Mouse (Mus musculus) G1E-ER4 (cell line): ENCODE data around the gene Josd1. TPM values are rescaled to one million over a fixed set of nuclear protein-coding genes. Genes with fewer than 3 reads are reported as not detected.

Source experiments
- GATA1 ChIP-seq: IDR thresholded peaks from one replicate; pipeline ENCODE4 v1.8.0; 2012; ENCODE audit warnings: low read length, inconsistent platforms
- polyA plus RNA-seq: library from polyadenylated mRNA; stranded (reverse); fragments of >175 nt; gene quantifications from 2 replicates; pipeline ENCODE4 v1.2.3, GENCODE M21; 2012

Josd1 gene
- polyA plus RNA-seq, 1 experiment = 38.9 TPM

DNA sequence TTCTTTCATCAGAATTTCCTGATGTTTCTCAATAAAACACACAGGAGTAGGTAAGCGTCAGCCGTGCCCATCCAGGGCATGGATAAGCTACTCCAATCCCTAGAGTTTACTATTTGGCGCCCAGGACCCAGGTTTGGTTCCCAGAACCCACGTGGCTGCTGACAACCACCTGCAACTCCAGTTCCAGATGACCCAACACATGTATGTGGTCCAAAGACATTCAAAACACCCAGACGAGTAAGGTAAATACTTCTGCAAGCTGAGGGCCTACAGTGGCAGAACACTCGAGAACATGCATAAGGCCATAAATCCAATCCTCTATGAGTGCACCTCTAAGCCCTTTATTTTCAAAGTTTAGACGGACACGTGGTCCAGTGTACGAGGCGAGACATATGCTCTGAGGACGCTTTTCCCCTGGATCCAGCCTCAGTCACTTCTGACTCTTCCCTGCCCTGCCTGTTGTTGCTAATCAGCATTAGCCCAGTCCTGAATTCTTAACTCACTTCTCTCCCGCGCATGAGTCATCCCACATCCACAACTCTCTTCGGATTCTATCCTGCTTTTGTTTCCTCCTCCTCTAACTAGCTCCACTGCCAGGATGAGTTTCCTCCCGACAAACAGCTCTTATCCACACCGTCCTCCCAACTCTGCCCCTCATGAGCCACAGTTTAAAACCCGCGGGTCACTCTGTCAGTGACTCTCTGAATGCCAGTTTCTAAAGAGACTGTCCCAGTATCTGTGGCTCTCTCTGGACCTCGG lies 3.8 kb downstream of the Josd1 start:
- TF ChIP-seq GATA1 = no peak

GRCm38 (mm10) chr15:79683146-79683545 lies 4.6 kb downstream of the Josd1 start:
- TF ChIP-seq GATA1 = no peak

DNA sequence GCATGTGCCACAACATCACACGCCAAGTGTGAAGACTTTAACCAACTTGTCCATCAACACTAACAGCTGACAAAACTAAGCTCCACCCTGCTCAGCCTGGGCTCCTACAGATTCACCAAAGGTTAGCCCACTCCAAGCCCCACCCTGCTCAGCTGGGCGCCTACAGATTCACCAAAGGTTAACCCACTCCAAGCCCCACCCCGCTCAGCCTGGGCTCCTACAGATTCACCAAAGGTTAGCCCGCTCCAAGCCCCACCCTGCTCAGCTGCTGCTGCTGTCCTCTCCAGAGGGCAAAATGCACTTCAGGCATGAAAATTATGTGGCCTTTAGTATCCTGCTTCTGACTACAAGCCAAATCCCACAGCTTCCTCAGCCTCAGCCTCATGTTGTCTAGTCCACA lies 5.7 kb downstream of the Josd1 start:
- TF ChIP-seq GATA1 = no peak

- TF ChIP-seq GATA1 = no peak
These were observed 9.8 kb downstream of the Josd1 start for GRCm38 (mm10) chr15:79677936-79678335.

- no peak for TF ChIP-seq GATA1
These were observed 16.8 kb downstream of the Josd1 start for GRCm38 (mm10) chr15:79670972-79671299.

DNA sequence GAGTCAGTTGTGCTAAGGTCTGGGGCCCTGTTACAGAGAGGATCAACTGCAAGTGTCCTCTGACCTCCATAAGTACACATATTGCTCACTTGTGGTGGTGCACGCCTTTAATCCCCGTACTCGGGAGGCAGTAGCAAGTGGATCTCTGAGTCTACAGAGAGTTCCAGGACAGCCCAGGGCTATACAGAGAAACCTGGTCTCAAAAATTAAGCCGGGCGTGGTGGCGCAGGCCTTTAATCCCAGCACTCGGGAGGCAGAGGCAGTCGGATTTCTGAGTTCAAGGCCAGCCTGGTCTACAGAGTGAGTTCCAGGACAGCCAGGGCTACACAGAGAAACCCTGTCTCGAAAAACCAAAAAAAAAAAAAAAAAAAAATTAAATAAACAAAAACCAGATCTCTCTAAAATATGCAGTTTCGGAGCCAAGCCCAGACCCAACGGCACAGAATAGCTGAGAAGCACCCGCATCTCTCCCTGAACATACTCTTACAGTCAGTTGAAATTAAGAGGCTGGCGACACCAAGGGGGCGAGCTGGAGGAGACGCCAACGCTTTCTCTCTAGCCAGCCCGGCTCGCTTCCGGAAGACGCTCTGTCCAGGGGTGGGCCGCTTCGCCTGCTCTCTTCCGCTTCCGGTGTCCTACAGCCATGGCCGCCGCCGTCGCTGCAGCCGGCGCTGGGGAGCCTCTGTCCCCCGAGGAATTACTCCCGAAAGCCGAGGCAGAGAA lies 17.3 kb downstream of the Josd1 start, which contains the start of gene Tomm22:
TSS of gene Tomm22 (plus strand) at position 613 of the 723 bp plus-strand sequence.
- TF ChIP-seq GATA1 = no peak

DNA sequence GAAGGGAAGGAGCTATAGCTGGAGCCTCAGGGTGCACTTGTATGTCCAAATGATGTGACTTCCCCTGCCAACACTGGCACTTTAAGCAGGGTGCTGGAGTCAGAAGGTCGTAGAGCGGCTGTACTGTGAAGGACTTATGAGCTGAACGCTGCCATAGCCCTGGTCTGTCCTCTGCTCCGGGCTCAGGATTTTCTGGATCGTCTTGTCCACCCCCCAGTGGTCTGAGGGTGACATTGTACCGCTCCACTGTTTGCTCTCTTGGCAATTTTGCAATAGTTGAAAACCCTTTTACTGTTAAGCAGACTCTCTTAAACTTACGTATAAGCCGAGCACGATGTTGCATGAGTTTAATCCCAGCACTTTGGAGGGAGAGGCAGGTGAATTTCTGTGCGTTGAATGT lies 18.5 kb downstream of the Josd1 start:
- TF ChIP-seq GATA1 = no peak

DNA sequence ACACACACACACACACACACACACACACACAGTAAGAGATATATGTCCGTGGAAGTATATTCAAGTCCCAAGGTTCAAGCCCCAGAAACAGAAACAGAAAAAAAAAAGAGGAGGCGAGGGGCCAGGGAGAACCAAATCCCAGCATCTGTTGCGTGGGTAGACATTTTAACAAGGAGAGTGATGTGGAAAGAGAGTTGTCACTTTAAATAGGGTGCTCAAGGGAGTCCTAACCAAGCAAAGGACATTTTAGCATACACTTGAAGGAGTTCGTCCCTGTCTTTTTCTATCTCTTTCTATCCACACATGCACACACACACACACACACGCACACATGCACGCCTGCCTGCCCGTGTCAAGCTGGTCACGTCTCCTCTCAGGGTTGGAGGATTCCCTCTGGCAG lies 23.1 kb downstream of the Josd1 start:
- no peak for TF ChIP-seq GATA1

- no peak for TF ChIP-seq GATA1
These were observed 25.9 kb downstream of the Josd1 start for GRCm38 (mm10) chr15:79661852-79662251.

DNA sequence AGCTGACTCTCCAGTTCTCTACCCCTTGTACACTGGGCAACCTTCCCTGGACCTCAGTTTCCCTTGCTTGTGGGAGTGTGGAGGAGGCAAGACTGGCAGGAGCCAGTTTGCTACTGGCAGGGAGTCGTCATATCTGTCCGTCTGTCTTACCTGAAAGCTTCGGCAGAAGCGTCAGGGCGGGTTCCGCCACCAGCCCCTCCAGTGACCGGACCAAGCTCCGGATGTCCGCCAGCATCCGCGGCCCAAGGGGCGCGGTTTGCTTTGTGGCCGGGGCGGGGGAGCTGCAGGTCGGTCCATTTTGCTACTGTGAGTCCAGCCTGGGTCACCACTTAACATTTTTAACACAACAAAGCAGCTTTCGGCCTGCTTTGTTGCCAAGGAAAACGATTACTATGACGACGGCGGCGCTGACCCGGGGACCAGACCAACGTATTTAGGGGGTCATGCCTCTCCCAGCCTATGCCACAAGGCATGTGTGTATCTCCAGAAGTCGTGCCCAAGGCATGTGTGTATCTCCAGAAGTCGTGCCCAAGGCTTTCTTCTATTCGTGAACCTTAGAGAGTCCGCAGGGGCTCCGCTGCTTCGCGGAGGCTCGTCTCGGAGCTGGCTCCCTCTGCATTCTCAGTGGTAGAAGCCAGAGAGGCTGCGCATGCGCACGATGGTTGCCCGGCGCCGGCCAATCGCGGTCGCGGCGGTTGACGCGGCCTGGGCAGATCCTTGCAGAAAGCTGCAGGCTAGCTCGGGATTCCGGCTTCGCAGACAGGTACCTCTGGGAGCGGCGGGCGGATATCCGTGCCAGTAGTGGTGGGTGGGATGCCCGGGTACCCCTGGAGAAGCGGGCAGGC lies 29.0 kb downstream of the Josd1 start, which contains the start of the genes Fam227a and Cby1:
TSS of gene Fam227a (minus strand) at position 426 of the 845 bp plus-strand sequence.
TSS of gene Cby1 (plus strand) at position 669 of the 845 bp plus-strand sequence.
- TF ChIP-seq GATA1 = no peak

DNA sequence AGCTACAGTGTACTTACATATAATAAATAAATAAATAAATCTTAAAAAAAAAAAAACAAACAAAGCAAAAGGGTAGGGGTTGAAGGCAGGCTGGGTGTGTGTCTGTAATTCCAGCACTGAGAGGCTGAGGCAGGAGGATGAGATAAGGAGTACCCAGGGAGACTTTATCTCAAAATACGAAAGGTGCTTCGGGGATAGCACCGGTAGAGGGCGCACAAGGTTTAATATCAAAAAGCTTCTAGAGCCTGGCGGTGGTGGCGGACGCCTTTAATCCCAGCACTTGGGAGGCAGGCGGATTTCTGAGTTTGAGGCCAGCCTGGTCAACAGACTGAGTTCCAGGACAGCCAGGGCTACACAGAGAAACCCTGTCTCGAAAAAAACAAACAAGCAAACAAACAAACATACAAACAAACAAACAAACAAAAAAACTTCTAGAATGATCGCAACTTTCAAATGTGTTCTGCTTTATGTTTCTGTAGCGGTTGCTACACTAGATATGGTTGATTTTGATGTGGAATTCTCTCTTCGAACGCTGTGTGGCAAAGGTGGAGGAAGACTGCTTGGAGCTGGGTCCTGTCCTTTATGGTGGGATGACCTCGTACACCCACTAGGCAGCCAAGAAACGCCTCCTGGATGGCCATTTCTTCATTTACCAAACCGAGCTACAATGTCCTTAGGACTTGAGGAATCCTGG lies 29.7 kb downstream of the Josd1 start:
- TF ChIP-seq GATA1 = no peak

DNA sequence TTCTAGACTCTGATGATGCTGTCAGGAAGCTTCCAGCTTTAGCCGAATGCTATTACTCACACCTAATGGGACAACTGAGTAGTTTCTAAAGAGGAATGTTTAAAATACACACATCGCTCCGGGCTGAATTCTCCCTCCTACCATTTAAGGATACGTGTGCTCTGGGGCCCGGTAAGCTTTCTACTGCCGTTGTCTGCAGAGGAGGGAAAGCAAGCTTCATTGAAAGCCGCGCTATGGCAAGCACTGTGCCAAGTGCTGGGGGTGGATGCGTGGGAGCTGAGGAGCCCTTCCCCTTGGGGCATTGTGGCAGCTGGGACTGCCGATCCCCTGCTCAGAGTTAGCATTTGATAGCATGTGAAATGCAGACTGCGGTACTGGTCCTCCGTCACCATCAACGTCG lies 31.3 kb downstream of the Josd1 start:
- TF ChIP-seq GATA1 = no peak

GRCm38 (mm10) chr15:79651481-79651880 lies 36.2 kb downstream of the Josd1 start:
- no peak for TF ChIP-seq GATA1

GRCm38 (mm10) chr15:79650569-79650968 lies 37.1 kb downstream of the Josd1 start:
- no peak for TF ChIP-seq GATA1

- no peak for TF ChIP-seq GATA1
These were observed 39.6 kb downstream of the Josd1 start for GRCm38 (mm10) chr15:79648130-79648529.
